Mouse (Mus musculus): ENCODE data around the gene Dnah1.

Gene Dnah1

DNA sequence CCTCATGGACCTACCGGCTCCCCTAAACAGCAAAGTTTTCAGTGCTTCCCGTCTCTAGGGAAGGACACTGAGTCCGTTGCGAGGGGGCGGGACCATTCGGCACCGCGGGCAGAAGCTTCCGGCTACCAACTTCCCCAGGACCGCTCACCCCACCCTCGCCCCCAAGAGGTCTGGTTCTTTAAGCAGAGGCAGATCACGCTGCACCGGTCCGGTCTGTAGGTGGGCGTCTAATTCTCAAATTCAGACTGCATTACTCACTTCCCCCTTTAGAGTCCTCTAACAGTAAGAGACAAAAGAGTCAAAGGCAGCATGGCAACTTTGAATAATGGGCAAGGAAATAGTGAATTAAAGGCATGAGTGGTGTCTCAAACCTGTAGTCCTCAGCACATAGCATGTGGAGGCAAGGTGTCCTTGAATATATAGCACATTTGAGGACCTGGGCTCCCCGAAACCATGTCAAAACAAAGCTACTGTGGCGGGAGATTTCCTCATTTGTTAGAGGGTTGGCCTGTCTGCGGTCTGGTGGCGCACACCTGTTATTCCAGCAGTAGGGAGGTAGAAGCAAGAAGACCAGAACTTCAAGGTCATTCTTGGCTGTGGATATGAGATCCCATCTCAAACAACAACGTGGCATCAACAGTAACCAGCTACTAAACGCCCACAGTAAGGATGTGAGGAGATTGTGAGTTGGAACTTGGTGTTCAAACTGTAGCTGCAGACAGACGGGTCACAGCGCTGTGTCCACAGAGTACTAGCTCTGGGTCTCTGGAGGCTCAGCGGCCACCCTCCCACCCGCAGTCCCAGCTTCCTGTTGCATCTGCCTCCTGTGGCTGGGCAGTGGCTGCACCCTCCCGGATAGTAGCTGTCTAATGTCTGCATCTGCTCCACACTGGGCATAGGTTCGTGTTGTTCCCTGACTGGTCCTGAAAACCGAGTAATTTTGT lies at the start of gene Dnah1:
Dnah1 (minus strand) TSS at position 48 of the 944 bp plus-strand sequence.
- DNase-seq (ENCODE audit: low read depth): peak; percentile 64

DNA sequence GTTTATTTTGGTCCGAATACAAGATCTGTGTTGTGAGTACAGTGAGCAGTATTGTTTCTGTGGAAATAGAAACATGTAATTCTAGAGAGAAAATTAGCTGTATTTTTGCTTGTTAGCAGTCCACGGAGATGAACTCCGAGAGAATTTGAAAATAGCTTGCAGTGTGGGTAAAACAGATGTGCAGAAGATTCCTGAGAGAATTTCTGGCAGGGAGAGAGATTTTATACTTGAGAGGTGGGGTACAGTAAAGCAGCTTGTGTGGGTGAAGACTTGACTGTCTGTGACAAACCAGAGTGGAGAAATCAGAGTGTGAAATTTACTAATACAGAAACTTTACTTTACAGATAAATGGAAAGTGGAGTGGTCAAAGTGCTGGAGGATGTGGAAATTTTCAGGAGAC lies 45.7 kb upstream of the Dnah1 start:
- DNase-seq (ENCODE audit: low read depth): no peak

DNA sequence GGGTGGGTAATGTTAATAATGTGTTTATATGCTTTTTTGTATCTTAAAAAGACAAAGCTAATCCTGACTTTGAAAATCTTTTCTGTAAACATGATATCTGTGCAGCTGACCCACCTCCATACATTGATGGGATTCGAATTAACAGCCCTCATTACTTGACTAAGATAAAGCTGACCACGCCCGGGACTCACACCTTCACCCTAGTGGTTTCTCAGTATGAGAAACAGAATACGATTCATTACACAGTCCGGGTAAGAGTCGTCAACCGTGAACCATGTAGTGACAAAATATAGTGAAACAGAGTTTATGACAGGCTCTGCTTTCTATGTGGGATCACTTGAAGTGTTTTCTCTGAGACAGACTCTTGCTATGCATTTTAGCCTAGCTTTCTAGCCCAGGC lies 44.3 kb upstream of the Dnah1 start:
- DNase-seq (ENCODE audit: low read depth): no peak

DNA sequence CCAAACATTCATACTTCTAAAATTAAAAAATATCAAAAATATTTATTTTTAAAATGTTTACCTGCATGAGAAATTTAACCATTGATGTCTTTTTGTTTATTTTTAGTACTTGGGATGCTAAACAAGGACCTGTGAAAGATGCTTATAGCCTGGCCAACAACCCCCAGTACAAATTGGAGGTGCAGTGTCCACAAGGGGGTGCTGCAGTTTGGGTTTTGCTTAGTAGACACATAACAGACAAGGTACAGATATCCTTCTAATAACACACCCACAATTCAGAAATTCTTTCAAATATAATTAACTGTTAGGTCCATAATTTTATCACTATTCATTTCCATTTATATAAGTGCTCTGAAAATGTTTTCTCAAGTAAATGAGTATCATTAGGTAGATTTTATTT lies 41.7 kb upstream of the Dnah1 start:
- DNase-seq (ENCODE audit: low read depth): peak; percentile 47

DNA sequence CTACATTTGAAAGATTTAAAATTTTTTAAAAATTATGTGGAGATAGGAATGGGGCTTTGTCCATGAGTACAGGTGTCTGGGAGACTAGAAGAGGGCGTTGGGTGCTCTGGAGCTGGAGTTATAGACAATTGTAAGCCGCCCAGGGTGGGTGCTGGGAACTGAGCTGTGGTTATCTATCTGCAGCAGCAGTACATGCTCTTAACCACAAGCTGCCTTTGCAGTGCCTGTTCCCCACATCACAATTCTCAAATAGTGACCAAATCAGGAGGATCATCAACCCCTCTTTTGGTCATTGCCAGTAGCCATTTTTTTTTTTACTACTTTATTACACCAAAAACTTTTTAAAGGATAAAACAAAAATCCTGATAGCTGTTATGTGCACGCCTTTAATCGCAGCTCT lies 40.9 kb upstream of the Dnah1 start:
- no peak for DNase-seq (ENCODE audit: low read depth)

DNA sequence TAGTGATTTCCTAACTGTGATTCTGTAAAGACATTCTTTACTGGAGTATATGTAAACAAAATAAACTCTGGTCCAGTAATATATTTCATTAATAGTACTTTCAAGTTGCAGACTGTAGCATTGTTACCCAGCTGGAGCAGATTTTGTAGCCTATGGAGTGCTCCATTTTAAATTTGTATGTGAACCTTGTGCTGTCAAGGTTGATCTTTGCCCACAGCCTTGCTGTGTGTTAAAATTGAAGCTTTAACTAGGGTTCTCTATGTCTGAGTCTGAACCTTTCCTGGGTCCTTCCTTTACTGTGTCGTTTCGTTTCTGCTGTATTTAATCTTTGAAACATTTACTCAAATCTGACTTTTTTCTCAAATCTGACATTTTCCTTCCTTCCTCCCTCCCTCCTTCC lies 38.5 kb upstream of the Dnah1 start:
- no peak for DNase-seq (ENCODE audit: low read depth)

DNA sequence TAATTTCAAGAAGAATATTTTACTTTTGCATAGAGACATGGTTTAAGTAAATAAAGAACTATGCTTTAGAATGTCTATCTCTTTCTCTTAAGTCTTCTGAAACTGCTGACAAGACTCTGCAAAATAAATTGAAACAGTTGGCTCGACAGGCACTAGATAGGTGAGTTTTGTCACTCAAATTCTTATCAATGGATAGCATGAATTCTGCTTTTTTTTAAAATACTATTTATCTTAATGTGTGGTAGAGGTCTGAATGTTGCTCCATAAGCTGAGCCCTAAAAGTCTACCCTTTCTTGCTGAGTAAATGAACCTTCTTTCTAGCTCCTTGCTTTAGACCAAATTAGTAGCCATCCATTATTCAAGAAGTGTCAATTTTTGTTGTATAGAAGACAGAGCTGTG lies 21.7 kb upstream of the Dnah1 start:
- no peak for DNase-seq (ENCODE audit: low read depth)

DNA sequence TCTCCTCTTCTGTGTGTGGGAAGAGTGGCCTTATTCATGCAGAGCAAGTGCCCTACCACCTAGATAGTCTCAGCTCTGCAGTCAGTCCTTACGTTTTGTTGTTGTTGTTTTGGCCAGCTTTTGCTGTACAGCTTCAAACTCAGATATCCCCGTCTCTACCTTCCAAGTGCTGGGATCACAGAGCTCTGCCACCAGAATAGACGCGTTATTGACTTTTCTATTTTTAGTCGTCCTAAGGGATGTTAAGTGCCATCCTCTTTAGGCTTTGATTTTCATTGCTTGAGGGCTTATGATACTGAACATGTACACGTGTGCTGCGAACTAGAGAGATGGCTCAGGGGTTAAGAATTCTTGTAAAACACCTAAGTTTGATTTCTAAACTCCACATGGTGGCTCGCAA lies 19.5 kb upstream of the Dnah1 start:
- no peak for DNase-seq (ENCODE audit: low read depth)

DNA sequence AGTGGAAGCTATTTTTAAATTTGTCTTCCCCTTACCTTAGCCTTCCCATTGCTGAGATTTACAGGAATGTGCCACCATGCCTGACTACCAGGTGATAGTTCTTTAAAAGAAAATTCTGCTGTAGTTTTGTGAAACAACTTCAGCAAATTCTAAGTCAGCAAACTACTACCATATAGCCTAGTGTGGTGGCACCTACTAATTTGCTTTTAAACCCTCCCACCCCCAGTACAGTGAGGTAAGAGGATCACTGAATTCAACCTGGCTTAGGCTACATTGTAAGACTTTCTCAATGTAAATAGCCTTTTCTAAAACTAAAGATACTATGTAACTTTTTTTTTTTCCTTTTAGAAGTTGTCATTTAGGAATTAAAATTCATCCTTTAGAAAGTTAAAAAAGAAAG lies 14.3 kb upstream of the Dnah1 start:
- DNase-seq (ENCODE audit: low read depth): no peak

DNA sequence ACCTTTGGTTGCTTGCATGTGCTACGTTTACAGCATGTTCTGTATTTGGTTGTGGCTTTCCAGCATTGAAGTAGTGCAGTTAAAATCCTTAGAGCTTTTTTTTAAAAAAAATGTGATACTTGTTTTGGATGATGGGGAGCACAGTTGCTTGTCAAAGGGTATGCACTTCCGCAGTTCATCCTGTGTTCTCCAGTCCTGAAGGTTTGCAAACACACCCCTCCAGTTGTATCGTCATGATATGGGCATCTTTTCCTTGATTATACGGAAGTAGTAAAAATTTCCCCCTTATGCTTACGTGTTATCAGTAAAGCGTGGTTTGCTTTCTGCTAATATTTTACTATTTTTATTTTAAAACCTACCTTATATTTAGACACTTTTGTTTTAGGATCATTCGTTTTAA lies 13.7 kb upstream of the Dnah1 start:
- DNase-seq (ENCODE audit: low read depth): no peak

DNA sequence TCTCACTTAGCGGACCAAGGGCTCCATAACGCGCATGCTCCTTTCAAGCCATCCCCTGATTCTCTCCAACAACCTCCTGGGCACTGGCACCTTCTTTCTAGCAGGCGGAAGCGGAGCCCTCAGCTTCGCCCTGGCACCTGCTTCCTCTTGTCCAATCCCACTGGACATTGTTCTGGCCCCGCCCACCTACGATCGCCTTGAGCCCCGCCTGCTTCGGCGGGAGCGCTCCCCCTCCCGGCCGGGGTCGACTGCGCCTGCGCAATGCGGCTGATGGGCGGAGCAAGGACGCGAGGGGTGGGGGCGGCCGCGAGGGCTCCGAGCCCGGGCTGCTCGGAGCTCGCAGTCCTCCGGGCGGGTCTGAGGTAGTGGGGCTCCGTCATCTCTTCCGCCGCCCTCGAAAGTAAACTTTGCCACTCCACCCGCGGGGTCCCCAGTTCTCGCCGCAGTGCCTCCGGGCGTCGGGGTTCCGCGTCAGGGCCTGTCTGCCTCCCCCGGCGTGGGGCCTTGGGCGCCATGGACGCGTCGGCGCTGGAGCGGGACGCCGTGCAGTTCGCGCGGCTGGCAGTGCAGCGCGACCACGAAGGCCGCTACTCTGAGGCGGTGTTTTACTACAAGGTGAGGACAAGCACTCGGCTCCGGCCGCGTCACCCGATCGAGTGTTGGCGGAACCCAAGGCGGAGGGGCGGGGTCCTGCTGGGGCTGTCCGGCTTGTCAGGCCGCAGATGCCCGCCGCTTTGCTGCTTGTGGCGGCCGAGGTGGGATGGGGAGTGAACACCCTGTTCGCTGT lies 12.9 kb upstream of the Dnah1 start, which contains the start of gene Capn7:
Capn7 (plus strand) TSS at position 270 of the 787 bp plus-strand sequence.
- DNase-seq (ENCODE audit: low read depth): peak; percentile 98

DNA sequence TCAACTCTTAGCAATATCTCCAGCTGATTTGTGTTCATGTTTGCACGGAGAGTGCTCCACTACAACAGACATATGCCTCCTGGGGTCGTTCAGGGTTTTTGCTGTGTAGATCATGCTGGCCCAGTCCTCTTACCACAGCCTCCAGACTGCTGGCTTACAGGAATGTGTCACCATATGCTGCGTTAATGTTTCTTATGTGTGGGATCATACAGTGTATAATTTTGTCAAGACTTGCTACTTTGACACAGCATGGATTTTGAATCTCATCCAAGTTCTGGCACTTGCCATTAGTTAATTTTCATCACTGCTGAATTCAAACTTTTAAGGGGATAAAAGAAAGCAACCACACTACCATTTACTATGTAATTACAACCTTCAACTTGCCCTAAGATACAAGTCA lies 12.1 kb upstream of the Dnah1 start:
- no peak for DNase-seq (ENCODE audit: low read depth)

DNA sequence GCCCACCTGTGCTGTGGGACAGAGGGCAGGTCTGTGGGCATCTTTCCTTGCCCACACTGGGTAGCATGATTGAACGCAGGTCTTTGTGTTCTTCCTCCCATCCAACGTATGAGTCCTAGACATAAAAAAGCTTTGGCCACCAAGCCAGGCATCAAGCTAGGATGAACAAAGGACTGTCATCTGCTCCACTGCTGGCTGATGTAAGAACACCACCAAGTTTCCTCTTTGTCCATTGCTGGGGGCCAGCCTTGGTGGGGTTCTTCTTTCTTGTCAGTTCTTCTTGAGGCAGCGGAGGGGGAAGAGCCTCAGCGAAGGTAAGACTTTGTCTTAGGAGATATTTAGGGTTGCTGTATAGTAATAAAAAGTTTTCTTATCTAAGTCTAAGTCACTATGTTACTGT lies 7.3 kb upstream of the Dnah1 start:
- no peak for DNase-seq (ENCODE audit: low read depth)

DNA sequence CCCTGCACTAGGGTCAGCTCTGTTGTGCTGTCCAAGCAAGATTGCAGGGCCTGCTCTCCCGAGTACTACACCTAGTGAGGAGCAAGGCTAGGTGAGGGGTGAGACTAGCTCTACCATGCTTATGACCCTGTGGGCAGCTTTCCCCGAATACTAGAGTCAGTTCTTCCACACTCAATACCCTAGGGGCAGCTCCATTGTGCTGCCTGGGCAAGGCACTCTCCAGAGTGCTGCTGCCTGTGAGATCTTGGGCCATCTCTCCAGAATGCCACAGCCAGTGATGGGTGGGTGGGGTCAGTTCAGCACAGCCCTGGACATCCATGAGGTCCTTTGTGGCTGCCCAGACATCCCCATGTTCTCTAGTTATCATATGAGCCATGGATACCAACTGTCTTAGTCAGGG lies 6.0 kb upstream of the Dnah1 start:
- DNase-seq (ENCODE audit: low read depth): no peak

DNA sequence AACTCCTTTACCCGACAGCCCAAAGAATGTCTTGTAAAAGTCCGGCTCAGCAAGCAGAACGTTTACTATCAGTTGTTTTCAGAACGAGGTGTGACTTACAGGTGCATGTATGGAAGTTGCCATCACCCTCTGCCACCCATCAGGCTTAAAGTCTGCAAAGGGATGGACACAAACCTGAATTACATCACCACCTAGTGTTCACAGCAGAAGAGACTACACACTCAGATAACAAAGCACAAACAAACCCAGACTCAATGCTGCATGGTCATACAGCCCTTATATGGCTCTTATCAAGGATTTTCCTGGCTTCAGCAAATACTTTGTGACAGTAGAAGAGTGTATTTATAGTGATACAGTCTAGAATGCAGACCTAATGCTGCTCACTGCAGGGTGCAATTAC lies 4.0 kb upstream of the Dnah1 start:
- DNase-seq (ENCODE audit: low read depth): no peak

DNA sequence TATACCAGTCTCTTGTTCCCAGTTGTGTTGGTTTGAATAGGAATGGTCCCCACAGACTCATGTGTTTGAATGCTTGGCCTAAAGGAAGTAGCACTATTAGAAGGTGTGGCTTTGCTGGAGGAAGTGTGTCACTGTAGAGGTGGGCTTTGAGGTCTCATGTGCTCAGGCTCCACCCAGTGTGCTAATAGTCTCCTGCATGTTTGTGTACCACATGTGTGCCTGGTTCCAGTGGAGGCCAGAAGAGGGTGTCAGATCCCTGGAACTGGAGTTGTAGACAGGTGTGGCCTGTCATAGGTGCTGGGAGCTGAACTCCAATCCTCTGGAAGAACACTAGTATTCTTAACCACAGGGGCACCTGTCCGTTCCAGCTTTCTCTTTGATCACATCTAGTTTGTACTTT lies 3.5 kb upstream of the Dnah1 start:
- DNase-seq (ENCODE audit: low read depth): no peak

DNA sequence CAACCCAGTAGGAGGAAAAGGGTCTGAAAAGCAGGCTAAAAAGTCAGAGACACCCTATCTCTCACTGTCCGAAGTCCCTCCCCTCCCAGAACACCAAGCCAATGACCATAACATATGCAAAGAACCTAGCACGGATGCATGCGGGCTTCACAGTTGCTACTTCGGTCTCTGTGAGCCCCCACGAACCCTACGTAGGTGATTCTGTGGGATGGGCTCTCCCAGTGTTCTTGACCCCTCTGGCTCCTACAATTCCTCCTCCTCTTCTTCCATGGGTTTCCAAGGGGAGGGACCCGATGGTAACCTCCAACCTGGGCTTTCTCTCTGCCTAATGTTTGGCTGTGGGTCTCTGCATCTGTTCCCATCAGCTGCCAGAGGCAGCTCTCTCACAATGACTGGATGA lies 3.1 kb upstream of the Dnah1 start:
- no peak for DNase-seq (ENCODE audit: low read depth)

DNA sequence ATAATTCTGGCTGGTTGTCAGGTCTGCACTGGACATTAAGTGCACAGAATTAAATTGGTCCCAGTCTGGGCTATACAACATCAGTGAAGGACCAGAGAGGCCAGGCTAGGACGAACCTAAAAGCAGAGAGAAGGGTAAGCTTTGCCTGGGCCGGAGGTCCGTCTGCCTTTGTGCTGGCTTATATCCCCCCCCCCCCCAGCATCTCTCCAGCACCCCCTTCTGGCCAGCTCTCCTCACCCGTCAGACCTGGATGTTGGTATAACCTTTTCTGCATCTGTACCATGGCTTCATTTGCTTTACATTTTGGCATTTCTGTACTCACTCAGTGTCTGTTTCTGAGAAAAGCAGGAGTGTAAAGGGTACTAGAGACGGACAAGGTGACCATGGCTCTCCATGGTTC lies 1.9 kb upstream of the Dnah1 start:
- DNase-seq (ENCODE audit: low read depth): no peak

DNA sequence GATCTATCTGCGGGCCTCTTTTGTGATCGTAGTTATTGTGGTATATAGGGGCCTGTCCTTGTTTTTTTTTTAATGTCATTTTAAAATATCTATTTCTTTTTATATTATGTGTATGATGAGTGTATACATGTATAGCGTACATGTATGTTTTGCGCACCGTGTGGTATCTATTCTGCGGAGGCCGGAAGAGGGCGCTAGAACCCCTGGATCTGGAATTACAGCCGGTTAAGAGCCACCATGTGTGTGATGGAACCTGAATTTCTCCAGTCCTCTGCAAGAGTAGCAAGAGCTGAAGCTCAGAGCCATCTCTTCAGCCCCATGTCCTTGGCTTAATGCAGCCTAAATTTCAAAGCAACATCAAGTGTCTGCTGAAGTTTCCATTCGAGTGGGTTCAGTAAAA lies 1.2 kb upstream of the Dnah1 start:
- DNase-seq (ENCODE audit: low read depth): no peak

DNA sequence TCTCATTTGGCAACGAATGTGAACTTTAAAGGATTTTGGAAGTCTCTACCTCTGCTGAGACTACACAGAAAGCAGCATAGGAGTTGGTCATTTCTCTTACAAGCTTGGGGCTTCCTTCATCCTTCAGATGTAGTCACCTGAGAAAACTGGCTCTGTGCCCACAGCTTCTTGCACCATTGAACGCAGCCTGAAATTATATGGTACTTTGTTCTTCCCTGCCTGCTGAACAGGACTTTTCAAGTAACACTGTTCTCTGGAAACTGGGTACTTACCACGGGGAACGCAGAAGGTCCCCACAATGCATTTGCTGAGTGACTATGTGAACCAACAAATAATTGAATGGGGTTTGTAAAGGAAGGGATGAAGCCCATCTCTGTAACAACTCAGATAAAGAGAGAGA lies 507 bp downstream of the Dnah1 start:
- DNase-seq (ENCODE audit: low read depth): no peak

DNA sequence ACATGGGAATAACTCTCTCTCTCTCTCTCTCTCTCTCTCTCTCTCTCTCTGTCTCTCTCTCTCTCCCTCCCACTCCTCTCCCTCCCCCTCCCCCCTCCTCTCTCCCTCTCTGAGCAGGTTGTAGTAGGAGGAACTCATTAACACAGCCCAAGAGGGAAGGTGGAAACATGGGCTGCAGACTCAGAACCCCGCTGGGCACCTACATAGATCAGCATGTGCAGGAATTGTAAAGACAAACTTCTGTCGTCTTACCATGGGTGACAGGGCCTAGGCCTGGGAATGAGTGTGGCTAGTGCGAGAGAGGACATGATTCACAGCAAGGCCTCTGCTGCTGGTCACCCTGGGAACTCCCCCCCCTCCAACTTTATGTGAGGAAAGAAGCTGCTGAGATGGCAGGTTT lies 1.5 kb downstream of the Dnah1 start:
- no peak for DNase-seq (ENCODE audit: low read depth)

DNA sequence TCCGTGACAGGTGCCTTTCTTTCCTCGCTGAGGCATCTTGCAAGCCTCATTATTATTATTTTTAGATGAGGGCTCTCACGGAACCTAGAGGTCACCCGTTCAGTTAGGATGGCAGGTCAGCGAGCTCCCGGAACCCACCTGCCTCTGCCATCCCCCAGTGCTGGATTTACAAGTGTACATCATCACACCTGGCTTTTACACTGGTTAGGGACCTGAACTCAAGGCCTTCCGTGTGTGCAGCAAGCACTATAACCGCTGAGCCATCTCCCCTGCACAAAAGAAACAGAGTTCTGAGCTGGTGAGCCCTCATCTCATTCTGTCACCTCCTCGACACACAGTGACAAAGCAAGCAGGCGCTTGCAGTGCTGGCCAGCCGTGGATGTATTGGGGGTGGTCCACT lies 2.5 kb downstream of the Dnah1 start:
- no peak for DNase-seq (ENCODE audit: low read depth)

DNA sequence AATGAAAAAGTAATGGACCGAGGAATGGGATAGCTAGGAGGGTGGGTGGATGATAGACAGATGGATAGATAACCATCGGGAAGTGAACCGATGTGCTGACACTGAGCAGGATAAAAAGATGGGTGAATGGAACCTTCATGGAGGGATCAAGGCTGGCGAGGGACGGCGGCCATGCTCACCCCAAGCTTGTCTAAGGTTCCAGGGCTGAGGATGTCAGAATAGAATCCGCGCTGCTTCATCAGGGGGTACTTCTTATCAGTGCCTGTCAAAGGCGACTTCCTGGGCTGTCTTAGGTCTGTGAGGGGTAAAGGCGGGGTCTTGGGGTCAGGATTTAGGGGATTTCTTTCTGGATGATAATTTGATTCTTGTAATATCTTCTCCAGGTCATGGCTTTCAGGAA lies 4.2 kb downstream of the Dnah1 start:
- DNase-seq (ENCODE audit: low read depth): no peak

Measured in c-Kit-positive CD71-negative TER-119-negative erythroid progenitor cells, embryonic 14.5 days (primary cell).